Mouse (Mus musculus) lung, postnatal 0 days (tissue): Measurements from ENCODE around the gene Rab25.

ENCODE experiments used
- CTCF ChIP-seq: IDR thresholded peaks from 2 replicates; pipeline ENCODE4 v1.5.1; 2016; ENCODE audit warnings: antibody characterized with exemption, mild to moderate bottlenecking
- EP300 ChIP-seq: IDR thresholded peaks from 2 replicates; pipeline ENCODE4 v1.6.1; 2016; ENCODE audit warnings: antibody characterized with exemption, mild to moderate bottlenecking, control low read depth

DNA sequence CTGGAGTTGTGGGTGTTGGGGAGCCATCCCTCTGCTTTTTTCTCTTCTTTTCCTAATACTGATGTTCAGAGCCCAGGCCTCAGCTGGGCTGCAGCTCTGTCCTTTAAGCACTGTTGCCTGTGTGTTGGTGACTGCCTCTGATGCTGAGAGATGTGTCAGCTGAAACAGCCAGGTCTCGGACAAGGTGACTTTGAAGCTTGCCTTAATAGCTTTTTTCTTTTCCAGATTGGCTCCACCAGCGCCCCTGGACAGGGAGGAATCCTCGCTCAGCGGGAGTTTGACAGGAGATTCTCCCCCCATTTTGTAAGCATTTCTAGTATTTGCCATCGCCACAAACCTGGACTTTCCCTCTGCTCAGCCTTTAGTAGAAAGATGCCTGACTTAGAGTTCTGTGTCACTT is 38.5 kb upstream of the Rab25 start:
- no peak for TF ChIP-seq CTCF
- no peak for TF ChIP-seq EP300
